ENCODE assay signal across 23 mouse cellular contexts in genomic region chr9:47249029-47249428, GRCm38 (mm10).
DNase-seq lines count a peak whose midpoint lies in the region; ATAC-seq and TF ChIP-seq lines count a peak whose summit lies in the region.
"Had no signal": no experiment of that assay in that cellular context is flagged by ENCODE, and none has a peak within 500 bp of the region (broad histone marks: within the 10 kb centered on the region; RNA-seq: fewer than 3 reads in every experiment).

No protein-coding gene starts in this region.

- no peak overlapping the region for H3K27ac ChIP-seq in cerebellum, adult 2 months (ENCODE audit: insufficient read depth, low read length)
- no peak overlapping the region for H3K27ac ChIP-seq in heart, embryonic 12.5 days (ENCODE audit: poor library complexity, severe bottlenecking)
- H3K27ac ChIP-seq: embryonic facial prominence, embryonic 13.5 days; heart, embryonic 13.5 days; liver, embryonic 13.5 days; midbrain, embryonic 12.5 days had no signal

- no peak for TF ChIP-seq POLR2A in cerebellum, adult 2 months (IDR thresholded peaks at IDR 0.05; ENCODE audit: borderline replicate concordance, insufficient read depth, low read length)

- no peaks in the 10 kb centered on the region for H3K36me3 ChIP-seq in heart, embryonic 12.5 days
- H3K36me3 ChIP-seq: embryonic facial prominence, embryonic 13.5 days; heart, embryonic 13.5 days; liver, embryonic 13.5 days; midbrain, embryonic 12.5 days had no signal

- H3K27me3 ChIP-seq in cerebellum, adult 2 months (ENCODE audit: control insufficient read depth, insufficient read depth, low read length), result no peaks in the 10 kb centered on the region
- no peaks in the 10 kb centered on the region for H3K27me3 ChIP-seq in heart, embryonic 12.5 days (replicated peaks)
- H3K27me3 ChIP-seq: embryonic facial prominence, embryonic 13.5 days; liver, embryonic 13.5 days; midbrain, embryonic 12.5 days had no signal

- H3K4me1 ChIP-seq in cerebellum, adult 2 months (ENCODE audit: control insufficient read depth, insufficient read depth, low read length), result no peaks in the 10 kb centered on the region
- H3K4me1 ChIP-seq in heart, embryonic 12.5 days (replicated peaks), result no peaks in the 10 kb centered on the region
- H3K4me1 ChIP-seq: heart, embryonic 13.5 days; liver, embryonic 13.5 days had no signal

- no peak overlapping the region for H3K4me3 ChIP-seq in cerebellum, adult 2 months (replicated peaks; ENCODE audit: insufficient read depth, low read depth, low read length)
- H3K4me3 ChIP-seq in heart, embryonic 12.5 days, result no peak overlapping the region
- H3K4me3 ChIP-seq: embryonic facial prominence, embryonic 13.5 days; erythroblast, embryonic 14.5 days; heart, embryonic 13.5 days; liver, embryonic 13.5 days; midbrain, embryonic 12.5 days had no signal

- 62% methylated on average over 3 of the region's 3 CpGs for WGBS in cerebellum, adult 2 months
- WGBS in heart, embryonic 12.5 days, result 78% methylated on average over 3 of the region's 3 CpGs

- ATAC-seq in heart, embryonic 12.5 days (ENCODE audit: insufficient number of reproducible peaks, low FRiP score), result no peak
- ATAC-seq: forebrain, embryonic 14.5 days had no signal

- no peak for TF ChIP-seq CTCF in cerebellum, adult 2 months (IDR thresholded peaks at IDR 0.05; ENCODE audit: borderline replicate concordance, insufficient read depth, low read depth, low read length)

- peak; percentile 28 to 55 for DNase-seq in cerebellum, adult 2 months
- no peak for DNase-seq in cerebellum, adult 11 months
- DNase-seq in left cerebral cortex, postnatal 4 days, result peak; percentile 67
- no peak for DNase-seq in left cerebral cortex, postnatal 36 days (ENCODE audit: low spot score in 2 of 2)
- peak; percentile 50 for DNase-seq in brain, adult 2 months (ENCODE audit: low read depth, low spot score)
- DNase-seq in fat pad, adult 2 months (ENCODE audit: extremely low read depth, low read depth, low spot score), result peak; percentile 88
- no peak for DNase-seq in gastrocnemius, adult 18-20 months (ENCODE audit: low spot score)
- DNase-seq: embryo, embryonic 11 days; gastrocnemius, postnatal 10 days; heart, adult 18-20 months; heart, postnatal 14 days; kidney, postnatal 14 days; layer of hippocampus, postnatal 36 days; liver, embryonic 13.5 days; lung, adult 2 months; lung, postnatal 14 days; thymus, postnatal 14 days had no signal

- peaks cover 10% of the 10 kb centered on the region; the same call in 1 of the 2 replicates for H3K9me3 ChIP-seq in heart, embryonic 12.5 days (replicated peaks)
- H3K9me3 ChIP-seq: liver, embryonic 13.5 days; midbrain, embryonic 12.5 days had no signal

- H3K9ac ChIP-seq in heart, embryonic 12.5 days, result no peak overlapping the region
- H3K9ac ChIP-seq: embryonic facial prominence, embryonic 13.5 days; heart, embryonic 13.5 days; liver, embryonic 13.5 days; midbrain, embryonic 12.5 days had no signal

- intact Hi-C loops in left cerebral cortex, postnatal 4 days (cut with DNase I), result no loop called here
- intact Hi-C loops in left cerebral cortex, postnatal 36 days (cut with DNase I), result no loop called here

- no peak overlapping the region for H3K4me2 ChIP-seq in heart, embryonic 12.5 days
- H3K4me2 ChIP-seq: embryonic facial prominence, embryonic 13.5 days; heart, embryonic 13.5 days; liver, embryonic 13.5 days; midbrain, embryonic 12.5 days had no signal

Comparison
In these comparisons a context has a peak if more than half of its experiments do, and no peak if none do; other contexts are left out.
1. DNase-seq: peak in cerebellum, adult 2 months (2 of 2), left cerebral cortex, postnatal 4 days (single experiment), brain, adult 2 months (single experiment) and fat pad, adult 2 months (single experiment); none in cerebellum, adult 11 months (single experiment), left cerebral cortex, postnatal 36 days (0 of 2) and gastrocnemius, adult 18-20 months (single experiment).